Mouse (Mus musculus) central nervous system, embryonic 14 days (tissue): ENCODE data around the gene Clptm1l. TPM values are rescaled to one million over a fixed set of nuclear protein-coding genes. Genes with fewer than 3 reads are reported as not detected.

Experiments
- polyA plus RNA-seq: library from polyadenylated mRNA; depleted of rRNA; stranded (reverse); fragments of >200 nt; gene quantifications from 2 replicates; pipeline ENCODE4 v1.2.3, GENCODE M21; 2012; rRNA removed

Clptm1l gene
- polyA plus RNA-seq = 114 and 125 TPM in 2 replicates

DNA sequence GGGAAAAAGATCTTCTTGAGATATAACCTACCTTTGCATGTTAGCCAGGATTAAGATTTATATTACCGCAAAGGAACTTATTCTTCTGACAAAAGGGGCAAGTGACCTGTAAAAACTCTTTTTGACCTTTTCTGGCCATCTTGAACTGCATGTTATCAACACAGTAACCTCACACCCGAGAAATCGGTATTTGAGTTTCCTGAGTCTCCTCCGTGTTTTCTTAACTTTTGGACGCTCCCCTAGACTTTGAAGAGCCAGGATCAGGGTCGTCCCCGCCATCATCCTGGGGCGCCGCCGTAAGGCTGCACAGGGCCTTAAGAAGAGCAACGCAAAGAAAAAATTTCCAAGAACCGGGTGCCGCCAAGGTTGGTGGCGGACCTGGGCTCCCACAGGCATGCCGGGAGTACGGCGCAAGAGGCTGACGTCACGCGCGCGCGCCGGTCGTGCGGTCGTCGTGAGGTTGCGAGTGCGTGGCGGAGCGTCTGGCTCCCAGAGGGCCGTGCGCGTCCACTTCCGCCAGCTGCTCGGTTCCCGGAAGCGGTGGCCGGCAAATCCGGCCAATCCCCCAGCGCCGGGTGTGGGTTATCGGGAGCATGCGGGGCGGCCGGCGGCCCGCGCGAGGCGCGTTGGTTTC lies at the start of gene Clptm1l:
Gene Clptm1l, plus strand, starts transcription at position 485 of the 634 bp plus-strand sequence.

GRCm38 (mm10) chr13:73626745-73627549 lies 23.1 kb downstream of the Clptm1l start, which contains the start of gene Tert:
TSS of gene Tert (plus strand) at chr13:73626911.

Other genes with a start within 250 kb of the Clptm1l start
- gene Lpcat1, start 136.8 kb upstream of the Clptm1l start, polyA plus RNA-seq = 71.8 and 74.4 TPM in 2 replicates
- gene Slc6a3, start 67.3 kb upstream of the Clptm1l start, polyA plus RNA-seq = 1.5 and 1.7 TPM in 2 replicates
- 14.7 and 15.7 TPM in 2 replicates for gene Tert, start 22.9 kb downstream of the Clptm1l start, polyA plus RNA-seq
- gene Slc6a18, start 74.0 kb downstream of the Clptm1l start, polyA plus RNA-seq = 0.06 TPM in 1 of 2 replicates, not detected in the other
- 0.15 and 0.41 TPM in 2 replicates for gene Slc6a19, start 100.9 kb downstream of the Clptm1l start, polyA plus RNA-seq
- 30.5 and 34.8 TPM in 2 replicates for gene Slc12a7, start 129.1 kb downstream of the Clptm1l start, polyA plus RNA-seq
- gene Nkd2, start 243.6 kb downstream of the Clptm1l start, polyA plus RNA-seq = 14.0 and 19.4 TPM in 2 replicates